Mouse (Mus musculus): ENCODE measurements around the gene Dcaf17.

Dcaf17 gene

GRCm38 (mm10) chr2:71055300-71056114 lies at the start of gene Dcaf17, which contains the start of gene Mettl8:
Dcaf17 (plus strand) TSS chr2:71055328.
Mettl8 (minus strand) TSS chr2:71055583.
- peak; percentile 97 for DNase-seq (ENCODE audit: low spot score)

GRCm38 (mm10) chr2:71011816-71012215 lies 43.3 kb upstream of the Dcaf17 start:
- no peak for DNase-seq (ENCODE audit: low spot score)

- DNase-seq (ENCODE audit: low spot score): no peak
Observed at GRCm38 (mm10) chr2:71013521-71013920, 41.6 kb upstream of the Dcaf17 start.

- DNase-seq (ENCODE audit: low spot score): no peak
Observed at GRCm38 (mm10) chr2:71019277-71019676, 35.9 kb upstream of the Dcaf17 start.

- no peak for DNase-seq (ENCODE audit: low spot score)
Observed at GRCm38 (mm10) chr2:71019704-71020375, 35.3 kb upstream of the Dcaf17 start.

GRCm38 (mm10) chr2:71020674-71021073 lies 34.5 kb upstream of the Dcaf17 start:
- no peak for DNase-seq (ENCODE audit: low spot score)

- no peak for DNase-seq (ENCODE audit: low spot score)
Observed at GRCm38 (mm10) chr2:71022991-71023390, 32.1 kb upstream of the Dcaf17 start.

GRCm38 (mm10) chr2:71023986-71024385 lies 31.1 kb upstream of the Dcaf17 start:
- no peak for DNase-seq (ENCODE audit: low spot score)

GRCm38 (mm10) chr2:71025576-71026315 lies 29.4 kb upstream of the Dcaf17 start:
- no peak for DNase-seq (ENCODE audit: low spot score)

- DNase-seq (ENCODE audit: low spot score): no peak
Observed at GRCm38 (mm10) chr2:71026787-71027186, 28.3 kb upstream of the Dcaf17 start.

GRCm38 (mm10) chr2:71027631-71028030 lies 27.5 kb upstream of the Dcaf17 start:
- DNase-seq (ENCODE audit: low spot score): no peak

GRCm38 (mm10) chr2:71030663-71031062 lies 24.5 kb upstream of the Dcaf17 start:
- no peak for DNase-seq (ENCODE audit: low spot score)

GRCm38 (mm10) chr2:71031973-71032794 lies 22.9 kb upstream of the Dcaf17 start:
- DNase-seq (ENCODE audit: low spot score): no peak

- no peak for DNase-seq (ENCODE audit: low spot score)
Observed at GRCm38 (mm10) chr2:71033014-71033413, 22.1 kb upstream of the Dcaf17 start.

GRCm38 (mm10) chr2:71033987-71034386 lies 21.1 kb upstream of the Dcaf17 start:
- peak; percentile 26 for DNase-seq (ENCODE audit: low spot score)

- DNase-seq (ENCODE audit: low spot score): no peak
Observed at GRCm38 (mm10) chr2:71037447-71037846, 17.7 kb upstream of the Dcaf17 start.

GRCm38 (mm10) chr2:71039522-71040121 lies 15.5 kb upstream of the Dcaf17 start:
- DNase-seq (ENCODE audit: low spot score): peak; percentile 85

- DNase-seq (ENCODE audit: low spot score): no peak
Observed at GRCm38 (mm10) chr2:71046151-71046550, 9.0 kb upstream of the Dcaf17 start.

- DNase-seq (ENCODE audit: low spot score): no peak
Observed at GRCm38 (mm10) chr2:71046751-71047320, 8.3 kb upstream of the Dcaf17 start.

- DNase-seq (ENCODE audit: low spot score): no peak
Observed at GRCm38 (mm10) chr2:71048896-71049295, 6.2 kb upstream of the Dcaf17 start.

GRCm38 (mm10) chr2:71050511-71050910 lies 4.6 kb upstream of the Dcaf17 start:
- DNase-seq (ENCODE audit: low spot score): no peak

All from MN1 (cell line).